Mouse (Mus musculus) embryonic facial prominence, embryonic 14.5 days (tissue): ENCODE results near the gene Prdx3. TPM values are rescaled to one million over a fixed set of nuclear protein-coding genes. Genes with fewer than 3 reads are reported as not detected.

Experiments used
- ATAC-seq: fragments of 200-750 bp; cut with Nextera tagmentation; 2 replicates; pipeline ENCODE4 v1.8.0; 2017; ENCODE audit warnings: low read depth, moderate number of reproducible peaks, moderate TSS enrichment
- DNase-seq: peaks from one replicate; pipeline ENCODE4 v3.0.0-alpha.2; 2015; ENCODE audit warnings: low spot score
- H3K27ac ChIP-seq: fragments of 300-500 bp; sonication (generic); replicated peaks from 2 replicates; pipeline ENCODE4 v1.5.1; 2014; ENCODE audit warnings: low read depth, mild to moderate bottlenecking, low read length, moderate library complexity
- H3K27me3 ChIP-seq: fragments of 300-500 bp; sonication (generic); replicated peaks from 2 replicates; pipeline ENCODE4 v1.6.1; 2014; ENCODE audit warnings: low read length; ENCODE audit not compliant: control insufficient read depth, insufficient read depth
- H3K36me3 ChIP-seq: fragments of 300-500 bp; sonication (generic); 2 replicates; pipeline ENCODE4 v1.6.1; 2014; ENCODE audit warnings: low read length, mixed read lengths; ENCODE audit not compliant: control insufficient read depth, insufficient read depth
- H3K4me1 ChIP-seq: fragments of 300-500 bp; sonication (generic); 2 replicates; pipeline ENCODE4 v1.6.1; 2014; ENCODE audit warnings: antibody characterized with exemption, low read length; ENCODE audit not compliant: control insufficient read depth, insufficient read depth
- H3K4me2 ChIP-seq: fragments of 300-500 bp; sonication (generic); 2 replicates; pipeline ENCODE4 v1.6.1; 2014; ENCODE audit warnings: low read depth, mild to moderate bottlenecking, low read length, moderate library complexity, mixed read lengths
- H3K4me3 ChIP-seq: fragments of 300-500 bp; sonication (generic); 2 replicates; pipeline ENCODE4 v1.5.1; 2014; ENCODE audit warnings: low read depth, mild to moderate bottlenecking, low read length
- H3K9ac ChIP-seq: fragments of 300-500 bp; sonication (generic); 2 replicates; pipeline ENCODE4 v1.6.1; 2014; ENCODE audit warnings: low read depth, mild to moderate bottlenecking, low read length, moderate library complexity, mixed read lengths
- H3K9me3 ChIP-seq: fragments of 300-500 bp; sonication (generic); 2 replicates; pipeline ENCODE4 v1.6.1; 2016; ENCODE audit warnings: low read length; ENCODE audit not compliant: control insufficient read depth
- WGBS: fragments of 180-500 bp; shearing (Covaris S2); extraction: QIAGEN DNeasy Blood & Tissue Kit; methylation state at CpG from one replicate; pipeline ENCODE4 v1.1.7; 2014; 5-methylcytosine and 5-hydroxymethylcytosine counted together
- polyA plus RNA-seq: library from polyadenylated mRNA; unstranded; fragments of >200 nt; fragmentation: Nextera tagmentation; extraction: Ambion mirVana; gene quantifications from 2 replicates; pipeline ENCODE4 v1.2.1, GENCODE M21; 2014

Gene Prdx3
- polyA plus RNA-seq, 1 experiment from 2014 or later: 123 TPM

DNA sequence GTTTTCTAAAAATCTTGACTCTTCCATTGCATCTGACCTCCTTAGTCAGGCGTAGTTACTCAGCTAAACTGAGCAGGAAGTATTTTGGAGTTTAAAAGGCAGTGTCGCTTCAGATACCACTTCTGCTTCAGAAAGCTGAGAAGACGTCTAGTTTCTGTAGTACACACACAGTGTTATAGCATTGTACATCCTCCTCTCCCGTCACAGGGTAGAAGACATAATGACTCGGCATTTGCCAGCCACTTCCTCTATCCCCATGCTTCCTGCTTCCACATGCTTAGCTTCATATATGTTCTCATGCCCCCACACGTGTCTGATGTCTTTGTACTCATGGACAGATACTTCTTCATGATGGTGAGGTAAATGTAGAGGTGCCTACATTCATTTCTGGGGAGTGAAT is 55.7 kb downstream of the Prdx3 start:
- H3K27ac ChIP-seq: no peak overlapping the region
- no peak overlapping the region for H3K9ac ChIP-seq
- no peaks in the 10 kb centered on the region for H3K27me3 ChIP-seq
- no peaks in the 10 kb centered on the region for H3K4me1 ChIP-seq
- H3K9me3 ChIP-seq: no peaks in the 10 kb centered on the region
- 86% methylated on average over 6 of the region's 6 CpGs for WGBS
- H3K4me3 ChIP-seq: no peak overlapping the region
- no peak for ATAC-seq
- no peak overlapping the region for H3K4me2 ChIP-seq
- no peak for DNase-seq
- H3K36me3 ChIP-seq: peaks cover 76% of the 10 kb centered on the region

Other genes with a start within 250 kb of the Prdx3 start
- gene Nanos1, start 118.6 kb downstream of the Prdx3 start, polyA plus RNA-seq: 2.1 and 2.4 TPM in 2 replicates
- 165 and 168 TPM in 2 replicates for gene Eif3a, start 83.9 kb downstream of the Prdx3 start, polyA plus RNA-seq
- gene Fam45a, start 63.0 kb downstream of the Prdx3 start, polyA plus RNA-seq: 40.8 and 46.8 TPM in 2 replicates
- 8.4 and 10.1 TPM in 2 replicates for gene Sfxn4, start 13.1 kb downstream of the Prdx3 start, polyA plus RNA-seq
- gene Grk5, start 15.2 kb upstream of the Prdx3 start, polyA plus RNA-seq: 2.2 and 2.8 TPM in 2 replicates